Mouse (Mus musculus): ENCODE data around the gene Ccdc28b. TPM values are rescaled to one million over a fixed set of nuclear protein-coding genes. Genes with fewer than 3 reads are reported as not detected.

Ccdc28b gene
- polyA plus RNA-seq, 1 experiment from 2014 or later: 12.7 TPM

GRCm38 (mm10) chr4:129608426-129609025, 15.2 kb downstream of the Ccdc28b start:
- ATAC-seq (ENCODE audit: low read depth): peak; percentile 86
- no peak overlapping the region for H3K4me2 ChIP-seq (ENCODE audit: low read depth, low read length)
- H3K36me3 ChIP-seq (ENCODE audit: control insufficient read depth, insufficient read depth): peaks cover 31% of the 10 kb centered on the region
- H3K4me1 ChIP-seq (ENCODE audit: control insufficient read depth, low read depth, low read length): peaks cover 8% of the 10 kb centered on the region
- no peak overlapping the region for H3K9ac ChIP-seq (ENCODE audit: low read depth, low read length)
- H3K27ac ChIP-seq (ENCODE audit: low read length): peak overlapping the region; percentile 64
- H3K9me3 ChIP-seq (replicated peaks; ENCODE audit: control insufficient read depth, low read length): no peaks in the 10 kb centered on the region
- no peak overlapping the region for H3K4me3 ChIP-seq (ENCODE audit: low read depth, low read length)
- no peaks in the 10 kb centered on the region for H3K27me3 ChIP-seq (ENCODE audit: control insufficient read depth, insufficient read depth, low read depth, low read length)
- 34% methylated on average over 7 of the region's 7 CpGs for WGBS (ENCODE audit: insufficient replicate concordance)

- WGBS (ENCODE audit: insufficient replicate concordance): under 1% methylated on average over 74 of the region's 74 CpGs
- peaks cover 17% of the 10 kb centered on the region for H3K36me3 ChIP-seq (ENCODE audit: control insufficient read depth, insufficient read depth)
- H3K4me1 ChIP-seq (ENCODE audit: control insufficient read depth, low read depth, low read length): peaks cover 28% of the 10 kb centered on the region
- no peaks in the 10 kb centered on the region for H3K9me3 ChIP-seq (replicated peaks; ENCODE audit: control insufficient read depth, low read length)
- peak within 1 kb of the TSS; percentile 90 for H3K27ac ChIP-seq (ENCODE audit: low read length)
- peak within 1 kb of the TSS; percentile 91 for H3K4me2 ChIP-seq (ENCODE audit: low read depth, low read length)
- peak; percentile 91 for ATAC-seq (ENCODE audit: low read depth)
- H3K27me3 ChIP-seq (ENCODE audit: control insufficient read depth, insufficient read depth, low read depth, low read length): no peaks in the 10 kb centered on the region
- H3K9ac ChIP-seq (ENCODE audit: low read depth, low read length): peak within 1 kb of the TSS; percentile 97
- peak within 1 kb of the TSS; percentile 98 for H3K4me3 ChIP-seq (ENCODE audit: low read depth, low read length)
These were observed 23.3 kb downstream of the Ccdc28b start, which contains the start of the genes Eif3i and Tmem234 for GRCm38 (mm10) chr4:129600233-129601158. Gene Eif3i, minus strand, starts transcription at chr4:129600648. Gene Tmem234, plus strand, starts transcription at chr4:129600668.

GRCm38 (mm10) chr4:129588865-129589264, 34.9 kb downstream of the Ccdc28b start:
- Histone ChIP-seq H3K27me3 (ENCODE audit: control insufficient read depth, insufficient read depth, low read depth, low read length) (no peaks in the 10 kb centered on the region), H3K9ac (ENCODE audit: low read depth, low read length) (no peak overlapping the region), H3K4me1 (ENCODE audit: control insufficient read depth, low read depth, low read length) (peaks cover 39% of the 10 kb centered on the region), H3K4me2 (ENCODE audit: low read depth, low read length) (peak overlapping the region; percentile 1), H3K4me3 (ENCODE audit: low read depth, low read length) (no peak overlapping the region), H3K9me3 (replicated peaks; ENCODE audit: control insufficient read depth, low read length) (no peaks in the 10 kb centered on the region), H3K27ac (ENCODE audit: low read length) (peak overlapping the region; percentile 71), H3K36me3 (ENCODE audit: control insufficient read depth, insufficient read depth) (peaks cover 24% of the 10 kb centered on the region)
- peak; percentile 83 for ATAC-seq (ENCODE audit: low read depth)
- 37% methylated on average over 4 of the region's 4 CpGs for WGBS (ENCODE audit: insufficient replicate concordance)

- H3K27me3 ChIP-seq (ENCODE audit: control insufficient read depth, insufficient read depth, low read depth, low read length): no peaks in the 10 kb centered on the region
- peaks cover 11% of the 10 kb centered on the region for H3K36me3 ChIP-seq (ENCODE audit: control insufficient read depth, insufficient read depth)
- peaks cover 39% of the 10 kb centered on the region for H3K4me1 ChIP-seq (ENCODE audit: control insufficient read depth, low read depth, low read length)
- no peak overlapping the region for H3K9ac ChIP-seq (ENCODE audit: low read depth, low read length)
- no peak overlapping the region for H3K4me2 ChIP-seq (ENCODE audit: low read depth, low read length)
- H3K4me3 ChIP-seq (ENCODE audit: low read depth, low read length): no peak overlapping the region
- H3K27ac ChIP-seq (ENCODE audit: low read length): peak overlapping the region; percentile 44
- H3K9me3 ChIP-seq (replicated peaks; ENCODE audit: control insufficient read depth, low read length): no peaks in the 10 kb centered on the region
- WGBS (ENCODE audit: insufficient replicate concordance): 65% methylated on average over 1 of the region's 1 CpGs
- no peak for ATAC-seq (ENCODE audit: low read depth)
These were observed 36.8 kb downstream of the Ccdc28b start for GRCm38 (mm10) chr4:129586943-129587342.

GRCm38 (mm10) chr4:129585773-129586172, 38.0 kb downstream of the Ccdc28b start:
- Histone ChIP-seq H3K4me2 (ENCODE audit: low read depth, low read length) (peak overlapping the region; percentile 85), H3K36me3 (ENCODE audit: control insufficient read depth, insufficient read depth) (no peaks in the 10 kb centered on the region), H3K4me1 (ENCODE audit: control insufficient read depth, low read depth, low read length) (peaks cover 39% of the 10 kb centered on the region), H3K9me3 (replicated peaks; ENCODE audit: control insufficient read depth, low read length) (no peaks in the 10 kb centered on the region), H3K27ac (ENCODE audit: low read length) (peak overlapping the region; percentile 27; the same call in 1 of the 2 replicates), H3K27me3 (ENCODE audit: control insufficient read depth, insufficient read depth, low read depth, low read length) (no peaks in the 10 kb centered on the region), H3K4me3 (ENCODE audit: low read depth, low read length) (peak overlapping the region; percentile 70; the same call in 1 of the 2 replicates), H3K9ac (ENCODE audit: low read depth, low read length) (peak overlapping the region; percentile 70)
- WGBS (ENCODE audit: insufficient replicate concordance): 39% methylated on average over 9 of the region's 9 CpGs
- ATAC-seq (ENCODE audit: low read depth): peak; percentile 44

GRCm38 (mm10) chr4:129584884-129585608, 38.7 kb downstream of the Ccdc28b start:
- ATAC-seq (ENCODE audit: low read depth): peak; percentile 65
- H3K36me3 ChIP-seq (ENCODE audit: control insufficient read depth, insufficient read depth): no peaks in the 10 kb centered on the region
- peak overlapping the region; percentile 70 for H3K4me3 ChIP-seq (ENCODE audit: low read depth, low read length)
- WGBS (ENCODE audit: insufficient replicate concordance): 2% methylated on average over 36 of the region's 36 CpGs
- peak overlapping the region; percentile 70 for H3K9ac ChIP-seq (ENCODE audit: low read depth, low read length)
- H3K9me3 ChIP-seq (replicated peaks; ENCODE audit: control insufficient read depth, low read length): no peaks in the 10 kb centered on the region
- peak overlapping the region; percentile 85 for H3K27ac ChIP-seq (ENCODE audit: low read length)
- H3K4me1 ChIP-seq (ENCODE audit: control insufficient read depth, low read depth, low read length): peaks cover 38% of the 10 kb centered on the region
- peak overlapping the region; percentile 85 for H3K4me2 ChIP-seq (ENCODE audit: low read depth, low read length)
- H3K27me3 ChIP-seq (ENCODE audit: control insufficient read depth, insufficient read depth, low read depth, low read length): no peaks in the 10 kb centered on the region

GRCm38 (mm10) chr4:129584370-129584769, 39.4 kb downstream of the Ccdc28b start:
- H3K27ac ChIP-seq (ENCODE audit: low read length): peak overlapping the region; percentile 85
- no peak for ATAC-seq (ENCODE audit: low read depth)
- no peaks in the 10 kb centered on the region for H3K27me3 ChIP-seq (ENCODE audit: control insufficient read depth, insufficient read depth, low read depth, low read length)
- WGBS (ENCODE audit: insufficient replicate concordance): 65% methylated on average over 1 of the region's 1 CpGs
- H3K4me1 ChIP-seq (ENCODE audit: control insufficient read depth, low read depth, low read length): peaks cover 32% of the 10 kb centered on the region
- peak overlapping the region; percentile 85 for H3K4me2 ChIP-seq (ENCODE audit: low read depth, low read length)
- H3K4me3 ChIP-seq (ENCODE audit: low read depth, low read length): peak overlapping the region; percentile 70
- no peaks in the 10 kb centered on the region for H3K9me3 ChIP-seq (replicated peaks; ENCODE audit: control insufficient read depth, low read length)
- no peaks in the 10 kb centered on the region for H3K36me3 ChIP-seq (ENCODE audit: control insufficient read depth, insufficient read depth)
- no peak overlapping the region for H3K9ac ChIP-seq (ENCODE audit: low read depth, low read length)

GRCm38 (mm10) chr4:129582251-129582650, 41.5 kb downstream of the Ccdc28b start:
- H3K9ac ChIP-seq (ENCODE audit: low read depth, low read length): no peak overlapping the region
- 65% methylated on average over 1 of the region's 1 CpGs for WGBS (ENCODE audit: insufficient replicate concordance)
- H3K4me2 ChIP-seq (ENCODE audit: low read depth, low read length): no peak overlapping the region
- H3K4me1 ChIP-seq (ENCODE audit: control insufficient read depth, low read depth, low read length): peaks cover 16% of the 10 kb centered on the region
- no peak overlapping the region for H3K27ac ChIP-seq (ENCODE audit: low read length)
- no peak for ATAC-seq (ENCODE audit: low read depth)
- no peaks in the 10 kb centered on the region for H3K9me3 ChIP-seq (replicated peaks; ENCODE audit: control insufficient read depth, low read length)
- no peaks in the 10 kb centered on the region for H3K36me3 ChIP-seq (ENCODE audit: control insufficient read depth, insufficient read depth)
- no peaks in the 10 kb centered on the region for H3K27me3 ChIP-seq (ENCODE audit: control insufficient read depth, insufficient read depth, low read depth, low read length)
- H3K4me3 ChIP-seq (ENCODE audit: low read depth, low read length): no peak overlapping the region
